In genomic region chr17:52972735-52973134, GRCm38 (mm10) we compare ENCODE assay signal across 25 mouse cellular contexts.
"Had no signal": no experiment of that assay in that cellular context is flagged by ENCODE, and none has a peak within 500 bp of the region (broad histone marks: within the 10 kb centered on the region; RNA-seq: fewer than 3 reads in every experiment).

No protein-coding gene starts in this region.

- H3K4me1 ChIP-seq: heart, embryonic 13.5 days; heart, embryonic 15.5 days; hindbrain, embryonic 13.5 days; hindbrain, embryonic 15.5 days; kidney, embryonic 15.5 days; limb, embryonic 13.5 days had no signal

- DNase-seq: forebrain, postnatal 0 days; gastrocnemius, postnatal 14 days; gastrocnemius, postnatal 36 days; heart, adult 11 months; heart, adult 2 months; heart, postnatal 14 days; heart, postnatal 36 days; kidney, adult 11 months; kidney, adult 2 months; kidney, adult 9 months; kidney, postnatal 14 days; kidney, postnatal 36 days; layer of hippocampus, adult 9-11 months; layer of hippocampus, postnatal 36 days; left cerebral cortex, postnatal 4 days had no signal

- H3K4me2 ChIP-seq: heart, embryonic 11.5 days; heart, embryonic 13.5 days; heart, embryonic 15.5 days; hindbrain, embryonic 13.5 days; hindbrain, embryonic 15.5 days; kidney, embryonic 15.5 days; limb, embryonic 13.5 days had no signal

- H3K36me3 ChIP-seq: heart, embryonic 13.5 days; heart, embryonic 15.5 days; hindbrain, embryonic 15.5 days; kidney, embryonic 15.5 days; limb, embryonic 13.5 days had no signal

- H3K4me3 ChIP-seq: heart, adult 2 months; heart, embryonic 13.5 days; heart, embryonic 15.5 days; hindbrain, embryonic 13.5 days; hindbrain, embryonic 15.5 days; kidney, embryonic 15.5 days; limb, embryonic 13.5 days had no signal

- H3K9ac ChIP-seq: forebrain, postnatal 0 days; heart, embryonic 13.5 days; heart, embryonic 15.5 days; hindbrain, embryonic 13.5 days; hindbrain, embryonic 15.5 days; kidney, embryonic 15.5 days; limb, embryonic 13.5 days had no signal

- H3K27me3 ChIP-seq: heart, embryonic 13.5 days; heart, embryonic 15.5 days; hindbrain, embryonic 13.5 days; hindbrain, embryonic 15.5 days; kidney, embryonic 15.5 days; limb, embryonic 13.5 days had no signal

- ATAC-seq: forebrain, postnatal 0 days; hindbrain, postnatal 0 days; intestine, embryonic 16.5 days had no signal

- H3K27ac ChIP-seq: heart, adult 2 months; heart, embryonic 13.5 days; heart, embryonic 15.5 days; hindbrain, embryonic 13.5 days; hindbrain, embryonic 15.5 days; hindbrain, postnatal 0 days; kidney, embryonic 15.5 days; kidney, postnatal 0 days; limb, embryonic 13.5 days had no signal

- H3K9me3 ChIP-seq: heart, embryonic 15.5 days; hindbrain, embryonic 13.5 days; hindbrain, embryonic 15.5 days; kidney, embryonic 15.5 days; limb, embryonic 13.5 days had no signal
